Mouse (Mus musculus): ENCODE measurements at regions not wholly inside any gene's neighbourhood (a gene's known extent, or its start where the extent isn't known, plus 50 kb on each side); places are given as distances from the start of the nearest gene placed in this dataset.

DNA sequence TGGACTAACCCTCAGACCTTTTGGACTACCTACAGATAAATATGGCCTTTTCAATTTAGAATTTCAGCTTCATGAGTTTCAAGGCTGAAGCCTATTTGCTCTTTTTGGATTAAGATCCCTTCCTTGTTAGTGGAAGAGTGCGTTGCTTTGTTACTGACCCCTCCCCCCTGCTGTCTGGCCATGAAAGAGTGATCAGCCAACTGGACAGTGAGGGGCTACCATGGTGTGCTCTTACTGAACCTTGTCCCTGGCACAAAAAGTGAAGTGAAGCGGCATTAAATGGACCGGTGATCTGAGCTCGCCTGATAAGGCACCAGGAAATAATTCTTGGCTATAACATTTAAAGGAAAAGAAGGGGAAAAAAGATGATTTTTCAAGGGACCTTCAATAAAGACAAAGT, 203.6 kb downstream of the Tfap2b start:
- no peak for TF ChIP-seq CTCF (IDR thresholded peaks at IDR 0.05; ENCODE audit: borderline replicate concordance, insufficient read depth, low read depth, low read length)
- no peak for TF ChIP-seq POLR2A (IDR thresholded peaks at IDR 0.05; ENCODE audit: borderline replicate concordance, insufficient read depth, low read length)

Data from cerebellum, adult 2 months (tissue).